8 mouse cellular contexts compared by ENCODE assay signal in the genomic region with DNA sequence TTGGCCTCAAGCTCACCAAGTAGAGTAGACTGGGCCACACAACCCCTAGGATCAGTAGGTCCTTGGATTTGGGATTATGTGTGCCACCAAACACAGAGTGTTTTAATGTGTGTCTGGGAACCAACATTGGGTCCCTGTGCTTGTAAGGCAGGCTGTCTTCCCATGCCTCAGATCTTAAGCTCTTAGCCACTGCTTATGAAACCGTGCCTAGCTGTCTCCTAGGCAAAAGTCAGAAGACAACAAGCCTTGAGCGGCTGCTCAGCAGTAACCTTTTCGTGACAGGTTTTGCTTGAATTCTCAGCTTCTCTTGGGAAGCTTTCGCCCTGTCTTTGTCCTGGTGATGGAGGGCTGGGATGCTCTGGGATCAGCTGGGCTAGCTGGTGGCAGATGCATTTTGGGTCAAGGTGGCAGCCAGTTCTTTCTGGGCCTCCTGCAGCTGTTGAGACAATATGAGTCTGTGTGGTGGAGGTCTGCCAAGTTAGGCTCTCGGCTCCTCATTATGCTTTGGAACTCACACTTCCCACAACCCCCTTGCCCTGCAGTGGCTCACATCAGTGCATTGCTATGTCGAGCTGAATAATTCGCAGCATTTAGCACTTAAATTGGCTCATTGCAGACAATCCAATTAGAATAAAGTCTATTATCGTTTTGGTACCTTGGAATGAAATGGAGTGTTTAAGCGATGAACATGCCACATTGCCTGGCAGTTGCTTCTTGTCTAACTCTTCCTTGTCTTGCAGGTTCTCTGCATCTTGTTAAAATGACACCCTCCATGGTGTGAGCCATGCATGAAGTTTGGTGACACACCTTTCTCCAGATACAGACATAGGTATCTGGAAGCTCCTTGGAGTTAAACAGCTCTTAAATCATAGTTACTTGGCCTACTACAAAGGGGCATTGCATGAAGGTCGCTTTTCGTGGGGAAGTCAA.
A peak's percentile ranks its signal among the peaks of the same experiment; 100 is the strongest.
DNase-seq lines count a peak whose midpoint lies in the region; ATAC-seq and TF ChIP-seq lines count a peak whose summit lies in the region.

No protein-coding gene starts in this region.

- H3K9ac ChIP-seq in forebrain, embryonic 11.5 days (ENCODE audit: low read length) = no peak overlapping the region
- H3K9ac ChIP-seq in liver, postnatal 0 days (replicated peaks) = no peak overlapping the region

- no peak for TF ChIP-seq EP300 in liver, postnatal 0 days (IDR thresholded peaks at IDR 0.05; ENCODE audit: low read depth)

- no peak overlapping the region for H3K27ac ChIP-seq in forebrain, embryonic 11.5 days (ENCODE audit: low read depth, low read length)
- no peak overlapping the region for H3K27ac ChIP-seq in forebrain, embryonic 10.5 days
- H3K27ac ChIP-seq in liver, postnatal 0 days (ENCODE audit: low read depth) = no peak overlapping the region

- no peak for TF ChIP-seq CTCF in lung, adult 2 months (IDR thresholded peaks at IDR 0.05; ENCODE audit: insufficient read depth, low read length)
- TF ChIP-seq CTCF in liver, postnatal 0 days (IDR thresholded peaks at IDR 0.05; ENCODE audit: low read depth) = no peak

- H3K27me3 ChIP-seq in forebrain, embryonic 11.5 days (ENCODE audit: control insufficient read depth, insufficient read depth, low read length) = no peaks in the 10 kb centered on the region
- H3K27me3 ChIP-seq in forebrain, embryonic 10.5 days (ENCODE audit: poor library complexity, severe bottlenecking) = no peaks in the 10 kb centered on the region
- H3K27me3 ChIP-seq in liver, postnatal 0 days (ENCODE audit: insufficient read depth, low read length) = no peaks in the 10 kb centered on the region

- no peak for TF ChIP-seq POLR2A in lung, adult 2 months (IDR thresholded peaks at IDR 0.05; ENCODE audit: borderline replicate concordance, extremely low read depth, low read depth, low read length)

- H3K9me3 ChIP-seq in forebrain, embryonic 11.5 days (ENCODE audit: control insufficient read depth, low read length) = no peaks in the 10 kb centered on the region
- no peaks in the 10 kb centered on the region for H3K9me3 ChIP-seq in forebrain, embryonic 10.5 days
- H3K9me3 ChIP-seq in liver, postnatal 0 days (ENCODE audit: low read length) = no peaks in the 10 kb centered on the region

- no peaks in the 10 kb centered on the region for H3K36me3 ChIP-seq in forebrain, embryonic 11.5 days (ENCODE audit: control insufficient read depth, insufficient read depth, low read length)
- no peaks in the 10 kb centered on the region for H3K36me3 ChIP-seq in forebrain, embryonic 10.5 days (replicated peaks)
- no peaks in the 10 kb centered on the region for H3K36me3 ChIP-seq in liver, postnatal 0 days (replicated peaks; ENCODE audit: insufficient read depth, low read length)

- H3K4me2 ChIP-seq in forebrain, embryonic 11.5 days (ENCODE audit: low read depth, low read length, severe bottlenecking) = no peak overlapping the region
- no peak overlapping the region for H3K4me2 ChIP-seq in liver, postnatal 0 days (ENCODE audit: low read depth, low read length)

- intact Hi-C loops in left cerebral cortex, postnatal 36 days (cut with DNase I) = no loop called here

- no peak for DNase-seq in forebrain, embryonic 11.5 days (ENCODE audit: low spot score)
- DNase-seq in forebrain, embryonic 10.5 days (ENCODE audit: extremely low spot score, low spot score) = no peak
- DNase-seq in lung, postnatal 4 days = peak; percentile 19 to 42
- no peak for DNase-seq in lung, adult 2 months
- DNase-seq in left cerebral cortex, postnatal 36 days (ENCODE audit: low spot score in 2 of 2) = peak; percentile 43 to 48
- DNase-seq in testis, postnatal 10 days (ENCODE audit: low spot score) = peak; percentile 45
- DNase-seq in cerebellum, adult 9-11 months = no peak
- DNase-seq in liver, postnatal 0 days = no peak

- no peak overlapping the region for H3K4me3 ChIP-seq in forebrain, embryonic 11.5 days (ENCODE audit: low read depth, low read length)
- H3K4me3 ChIP-seq in forebrain, embryonic 10.5 days = no peak overlapping the region
- H3K4me3 ChIP-seq in lung, adult 2 months (replicated peaks; ENCODE audit: extremely low read depth, low read depth, low read length) = no peak overlapping the region
- H3K4me3 ChIP-seq in liver, postnatal 0 days (ENCODE audit: low read depth, low read length) = no peak overlapping the region

- WGBS in forebrain, embryonic 11.5 days = 71% methylated on average over 11 of the region's 11 CpGs
- WGBS in forebrain, embryonic 10.5 days = 88% methylated on average over 11 of the region's 11 CpGs
- WGBS in lung, adult 2 months = 79% methylated on average over 11 of the region's 11 CpGs
- WGBS in liver, postnatal 0 days (ENCODE audit: insufficient replicate concordance) = 82% methylated on average over 11 of the region's 11 CpGs

- H3K4me1 ChIP-seq in forebrain, embryonic 11.5 days (replicated peaks; ENCODE audit: control insufficient read depth, insufficient read depth, low read length) = peaks cover 1% of the 10 kb centered on the region; the same call in 1 of the 2 replicates
- H3K4me1 ChIP-seq in forebrain, embryonic 10.5 days = peaks cover 41% of the 10 kb centered on the region
- H3K4me1 ChIP-seq in lung, adult 2 months (ENCODE audit: control insufficient read depth, insufficient read depth, low read length) = peaks cover 9% of the 10 kb centered on the region
- no peaks in the 10 kb centered on the region for H3K4me1 ChIP-seq in liver, postnatal 0 days (ENCODE audit: insufficient read depth)

- ATAC-seq in forebrain, embryonic 11.5 days (replicated peaks; ENCODE audit: low FRiP score) = peak; percentile 63
- no peak for ATAC-seq in liver, postnatal 0 days

Comparison
In these comparisons a context has a peak if more than half of its experiments do, and no peak if none do; other contexts are left out.
1. DNase-seq: peak in lung, postnatal 4 days (2 of 2), left cerebral cortex, postnatal 36 days (2 of 2) and testis, postnatal 10 days (single experiment); none in forebrain, embryonic 11.5 days (single experiment), forebrain, embryonic 10.5 days (single experiment), lung, adult 2 months (single experiment), cerebellum, adult 9-11 months (single experiment) and liver, postnatal 0 days (single experiment).